In the genomic region with DNA sequence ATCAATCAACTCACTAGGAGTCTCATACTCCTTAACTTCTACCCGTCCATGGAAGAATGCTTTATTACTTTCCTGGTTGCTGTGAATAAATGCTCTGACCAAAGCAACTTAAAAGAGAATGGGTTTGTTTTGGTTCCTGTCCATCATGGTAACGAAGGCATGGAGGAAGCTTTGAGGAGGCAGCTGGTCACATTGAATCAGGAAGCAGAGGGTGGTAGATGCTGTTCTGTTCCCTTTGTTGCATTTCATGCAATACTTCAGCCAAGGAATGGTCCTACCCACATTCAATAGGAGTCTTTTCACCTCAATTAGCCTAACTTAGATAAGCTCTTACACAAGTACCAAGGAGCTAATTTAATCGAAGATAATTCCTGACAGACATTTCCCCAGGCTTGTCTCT, we compare ENCODE assay signal across 25 mouse cellular contexts.
"Had no signal": no experiment of that assay in that cellular context is flagged by ENCODE, and none has a peak within 500 bp of the region (broad histone marks: within the 10 kb centered on the region; RNA-seq: fewer than 3 reads in every experiment).

No protein-coding gene starts in this region.

- H3K27ac ChIP-seq: kidney, postnatal 0 days; layer of hippocampus, adult 2 months; left cerebral cortex, adult 2 months; limb, embryonic 12.5 days; limb, embryonic 15.5 days; liver, embryonic 14.5 days; macrophage; midbrain, embryonic 12.5 days; midbrain, embryonic 15.5 days; neural tube, embryonic 12.5 days; neural tube, embryonic 15.5 days; stomach, postnatal 0 days had no signal

- H3K9me3 ChIP-seq: limb, embryonic 12.5 days; limb, embryonic 15.5 days; midbrain, embryonic 12.5 days; midbrain, embryonic 15.5 days; neural tube, embryonic 12.5 days; neural tube, embryonic 15.5 days had no signal

- ATAC-seq: liver, postnatal 0 days; lung, postnatal 0 days; midbrain, embryonic 15.5 days had no signal

- H3K36me3 ChIP-seq: limb, embryonic 15.5 days; midbrain, embryonic 12.5 days; midbrain, embryonic 15.5 days; neural tube, embryonic 12.5 days; neural tube, embryonic 15.5 days had no signal

- H3K4me3 ChIP-seq: layer of hippocampus, adult 2 months; left cerebral cortex, adult 2 months; limb, embryonic 12.5 days; limb, embryonic 15.5 days; midbrain, embryonic 12.5 days; midbrain, embryonic 15.5 days; neural tube, embryonic 12.5 days; neural tube, embryonic 15.5 days had no signal

- H3K27me3 ChIP-seq: neural tube, embryonic 12.5 days; neural tube, embryonic 15.5 days had no signal

- H3K4me2 ChIP-seq: limb, embryonic 12.5 days; limb, embryonic 15.5 days; liver, embryonic 11.5 days; lung, embryonic 14.5 days; midbrain, embryonic 12.5 days; midbrain, embryonic 15.5 days; neural tube, embryonic 12.5 days; neural tube, embryonic 15.5 days had no signal

- H3K9ac ChIP-seq: limb, embryonic 12.5 days; limb, embryonic 15.5 days; liver, embryonic 14.5 days; liver, postnatal 0 days; lung, embryonic 14.5 days; midbrain, embryonic 12.5 days; midbrain, embryonic 15.5 days; neural tube, embryonic 12.5 days; neural tube, embryonic 15.5 days had no signal

- DNase-seq: kidney, postnatal 25 days; layer of hippocampus, postnatal 36 days; left cerebral cortex, postnatal 4 days; liver, postnatal 0 days; lung, embryonic 14.5 days; right cerebral cortex, adult 18-20 months; right cerebral cortex, postnatal 14 days; right cerebral cortex, postnatal 4 days; thymus, adult 2 months; thymus, postnatal 14 days; thymus, postnatal 4 days had no signal

- H3K4me1 ChIP-seq: limb, embryonic 15.5 days; neural tube, embryonic 12.5 days had no signal
